Mouse (Mus musculus): Measurements from ENCODE around the gene Bud23. TPM values are rescaled to one million over a fixed set of nuclear protein-coding genes. Genes with fewer than 3 reads are reported as not detected.
A peak's percentile ranks its signal among the peaks of the same experiment; 100 is the strongest.

Bud23 gene
- polyA plus RNA-seq, 1 experiment = 125 TPM

DNA sequence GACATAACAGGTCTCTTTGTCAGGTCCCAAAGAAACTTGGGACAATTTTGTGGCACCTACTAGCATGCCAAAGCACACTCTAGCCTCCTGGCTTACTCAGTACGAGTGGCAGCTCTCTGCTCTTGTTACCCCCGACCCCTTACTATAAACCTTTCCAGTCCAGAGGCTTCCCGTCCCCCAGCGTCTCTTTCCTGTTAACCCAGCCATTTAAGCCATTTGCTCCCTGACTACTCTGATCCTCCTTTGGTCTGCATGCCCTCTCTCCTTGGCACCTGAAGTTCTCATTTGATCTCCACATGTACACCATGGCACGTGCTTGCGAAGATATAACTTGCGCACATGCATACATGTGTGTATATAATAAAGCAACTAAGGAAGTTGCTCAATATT is 54.4 kb downstream of the Bud23 start:
- H3K27ac ChIP-seq (ENCODE audit: control insufficient read depth, insufficient read depth, low read length) = peak overlapping the region; percentile 77; the same call in 1 of the 2 replicates
- H3K4me1 ChIP-seq (replicated peaks; ENCODE audit: control insufficient read depth, insufficient read depth, low read length) = peaks cover 12% of the 10 kb centered on the region
- no peaks in the 10 kb centered on the region for H3K27me3 ChIP-seq (ENCODE audit: control insufficient read depth, insufficient read depth, low read length)
- TF ChIP-seq POLR2A (IDR thresholded peaks at IDR 0.05; ENCODE audit: control insufficient read depth, extremely low read depth, insufficient read depth, low read length, poor library complexity) = no peak
- TF ChIP-seq CTCF (IDR thresholded peaks at IDR 0.05; ENCODE audit: borderline replicate concordance, control insufficient read depth, extremely low read depth, insufficient read depth, low read length, poor library complexity) = no peak
- 64% methylated on average over 7 of the region's 7 CpGs for WGBS
- H3K36me3 ChIP-seq (ENCODE audit: control insufficient read depth, insufficient read depth, low read length) = no peaks in the 10 kb centered on the region
- no peak for DNase-seq
- H3K4me3 ChIP-seq (ENCODE audit: control insufficient read depth, insufficient read depth, low read length) = no peak overlapping the region; the same call in 1 of the 2 replicates

DNA sequence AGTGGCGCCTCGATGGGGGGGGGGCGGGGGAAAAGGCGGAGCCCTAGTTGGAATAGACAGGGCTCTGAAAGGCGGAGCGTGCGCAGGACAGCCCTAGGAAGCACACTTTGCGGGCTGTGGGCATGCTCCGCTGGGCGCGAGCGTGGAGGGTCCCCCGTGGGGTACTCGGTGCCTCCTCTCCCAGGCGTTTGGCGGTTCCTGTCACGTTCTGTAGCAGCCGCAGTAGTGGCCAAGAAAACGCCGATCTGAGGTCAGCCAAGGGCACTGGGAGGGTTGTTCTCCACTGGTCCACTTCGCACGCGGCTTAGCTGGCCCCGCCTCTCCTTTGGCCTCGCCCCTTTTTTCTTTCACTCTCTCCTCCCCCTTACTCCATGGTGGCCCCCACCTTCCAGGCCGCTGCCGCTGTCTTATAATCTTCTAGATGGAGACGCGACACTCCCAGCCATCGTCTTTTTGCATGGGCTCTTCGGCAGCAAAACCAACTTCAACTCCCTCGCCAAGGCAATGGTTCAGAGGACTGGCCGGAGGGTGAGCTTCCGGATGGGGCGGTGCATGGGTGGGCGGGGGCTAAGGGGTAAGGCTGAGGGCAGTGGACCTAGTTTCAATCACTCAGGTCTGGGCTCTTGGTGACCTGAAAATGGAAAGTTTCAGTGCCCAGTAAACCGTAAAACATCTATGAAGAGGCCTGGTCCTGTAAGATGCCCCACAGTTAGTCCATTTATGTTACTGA is 55.0 kb downstream of the Bud23 start:
- peak overlapping the region; percentile 77 for H3K27ac ChIP-seq (ENCODE audit: control insufficient read depth, insufficient read depth, low read length)
- TF ChIP-seq POLR2A (IDR thresholded peaks at IDR 0.05; ENCODE audit: control insufficient read depth, extremely low read depth, insufficient read depth, low read length, poor library complexity) (0 out of 2 replicates have a peak, but pooled peaks have one; percentile 18), CTCF (IDR thresholded peaks at IDR 0.05; ENCODE audit: borderline replicate concordance, control insufficient read depth, extremely low read depth, insufficient read depth, low read length, poor library complexity) (no peak)
- under 1% methylated on average over 37 of the region's 37 CpGs for WGBS
- DNase-seq = peak; percentile 82
- peak overlapping the region; percentile 58 for H3K4me3 ChIP-seq (ENCODE audit: control insufficient read depth, insufficient read depth, low read length)
- H3K36me3 ChIP-seq (ENCODE audit: control insufficient read depth, insufficient read depth, low read length) = no peaks in the 10 kb centered on the region
- H3K4me1 ChIP-seq (replicated peaks; ENCODE audit: control insufficient read depth, insufficient read depth, low read length) = peaks cover 12% of the 10 kb centered on the region
- H3K27me3 ChIP-seq (ENCODE audit: control insufficient read depth, insufficient read depth, low read length) = no peaks in the 10 kb centered on the region

DNA sequence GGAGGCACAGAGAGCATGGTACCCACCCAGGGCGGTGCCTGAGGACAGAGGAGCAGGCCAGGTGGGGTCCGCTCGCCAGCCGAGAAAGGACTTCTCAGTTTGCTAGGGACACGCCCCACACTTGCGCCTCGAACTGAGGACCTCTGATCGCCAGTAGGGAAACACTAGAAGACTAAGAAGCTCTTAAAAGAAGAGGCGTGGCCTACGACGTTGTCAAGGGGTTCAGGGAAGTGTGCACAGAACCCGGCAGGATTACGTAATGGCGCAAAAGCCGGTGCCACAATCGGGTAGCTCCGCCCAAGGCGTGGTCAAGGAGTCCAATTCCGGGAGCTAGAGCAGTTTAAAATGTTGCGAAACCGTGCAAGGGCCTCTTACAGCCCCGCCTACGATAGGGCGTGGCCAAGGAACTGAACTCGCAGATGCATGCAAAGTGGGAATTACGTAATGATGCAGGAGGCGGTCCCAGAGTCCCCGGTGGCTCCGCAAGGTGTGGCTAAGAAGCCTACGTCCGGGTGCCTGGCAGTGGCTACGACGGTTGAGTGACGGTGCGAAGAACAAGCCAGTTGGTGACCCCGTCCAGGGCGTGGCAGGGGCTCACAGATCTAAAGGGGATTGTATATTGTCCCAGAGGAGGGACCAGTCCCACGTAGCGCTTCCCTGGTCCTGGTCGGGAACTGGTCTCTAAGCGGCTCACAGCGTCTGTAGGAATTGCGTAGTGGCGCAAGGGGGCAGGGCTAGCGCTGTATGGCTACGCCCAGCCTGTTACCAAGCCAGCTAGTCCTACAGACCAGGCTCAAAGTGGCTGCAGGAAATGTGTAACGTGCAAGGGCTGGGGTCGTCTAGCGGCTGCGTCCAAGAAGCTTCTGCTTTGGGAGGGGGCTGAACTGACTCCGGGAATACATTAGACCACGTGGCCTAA is 55.8 kb downstream of the Bud23 start, which contains the start of gene Abhd11:
TSS of gene Abhd11 (plus strand) at position 482 of the 919 bp plus-strand sequence.
- Histone ChIP-seq H3K27me3 (ENCODE audit: control insufficient read depth, insufficient read depth, low read length) (no peaks in the 10 kb centered on the region), H3K4me1 (replicated peaks; ENCODE audit: control insufficient read depth, insufficient read depth, low read length) (peaks cover 12% of the 10 kb centered on the region), H3K4me3 (ENCODE audit: control insufficient read depth, insufficient read depth, low read length) (peak within 1 kb of the TSS; percentile 58), H3K36me3 (ENCODE audit: control insufficient read depth, insufficient read depth, low read length) (no peaks in the 10 kb centered on the region), H3K27ac (ENCODE audit: control insufficient read depth, insufficient read depth, low read length) (peak within 1 kb of the TSS; percentile 77)
- under 1% methylated on average over 52 of the region's 52 CpGs for WGBS
- TF ChIP-seq POLR2A (IDR thresholded peaks at IDR 0.05; ENCODE audit: control insufficient read depth, extremely low read depth, insufficient read depth, low read length, poor library complexity) (peak; percentile 61; the same call in 1 of the 2 replicates), CTCF (IDR thresholded peaks at IDR 0.05; ENCODE audit: borderline replicate concordance, control insufficient read depth, extremely low read depth, insufficient read depth, low read length, poor library complexity) (peak; percentile 2; the same call in 1 of the 2 replicates)
- peak; percentile 99 for DNase-seq

DNA sequence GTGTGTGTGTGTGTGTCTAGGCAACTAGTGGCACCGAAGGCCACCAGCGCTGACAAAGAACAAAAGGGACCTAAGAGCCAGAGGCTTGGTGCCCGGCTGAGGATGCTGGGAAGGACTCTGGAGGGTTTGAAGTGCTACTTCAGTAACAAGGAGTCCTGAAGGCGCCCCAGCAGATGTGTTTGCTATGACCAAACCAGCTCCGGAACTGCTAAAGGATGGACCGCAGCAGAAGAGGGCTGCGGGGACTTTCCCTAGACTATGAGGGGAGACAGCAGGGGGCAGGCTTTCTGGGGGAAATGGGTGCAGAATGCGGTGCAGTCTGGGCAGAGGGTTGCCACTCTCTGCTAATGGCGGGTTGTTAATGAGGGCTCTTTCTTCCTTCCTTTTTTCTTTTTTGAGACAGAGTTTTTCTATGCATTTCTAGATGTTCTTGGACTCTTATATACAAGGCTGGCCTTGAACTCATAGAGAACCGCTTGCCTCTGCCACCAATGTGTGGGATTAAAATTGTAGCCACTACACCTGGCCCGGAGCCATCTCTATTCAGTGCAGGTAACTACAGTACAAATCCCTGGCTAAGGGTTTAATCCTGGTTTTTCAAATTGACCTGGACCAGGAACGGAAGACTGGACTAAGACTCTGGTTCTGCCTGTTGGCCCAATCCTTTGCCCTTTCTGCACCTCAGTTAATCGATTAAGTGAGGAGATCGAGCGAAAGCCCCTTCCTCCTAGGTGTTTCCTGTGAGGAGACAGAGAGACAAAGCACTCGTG is 56.8 kb downstream of the Bud23 start:
- peak; percentile 57 for DNase-seq
- Histone ChIP-seq H3K27ac (ENCODE audit: control insufficient read depth, insufficient read depth, low read length) (peak overlapping the region; percentile 44; the same call in 1 of the 2 replicates), H3K4me1 (replicated peaks; ENCODE audit: control insufficient read depth, insufficient read depth, low read length) (peaks cover 12% of the 10 kb centered on the region), H3K27me3 (ENCODE audit: control insufficient read depth, insufficient read depth, low read length) (no peaks in the 10 kb centered on the region), H3K36me3 (ENCODE audit: control insufficient read depth, insufficient read depth, low read length) (no peaks in the 10 kb centered on the region), H3K4me3 (ENCODE audit: control insufficient read depth, insufficient read depth, low read length) (peak overlapping the region; percentile 53)
- TF ChIP-seq CTCF (IDR thresholded peaks at IDR 0.05; ENCODE audit: borderline replicate concordance, control insufficient read depth, extremely low read depth, insufficient read depth, low read length, poor library complexity) = no peak
- no peak for TF ChIP-seq POLR2A (IDR thresholded peaks at IDR 0.05; ENCODE audit: control insufficient read depth, extremely low read depth, insufficient read depth, low read length, poor library complexity)
- WGBS = 28% methylated on average over 16 of the region's 16 CpGs

Other genes with a start within 250 kb of the Bud23 start
- gene Tmem270, start 158.2 kb downstream of the Bud23 start, polyA plus RNA-seq (2012; rRNA removed) = not detected in 2 replicates
- gene Cldn13, start 149.4 kb downstream of the Bud23 start, polyA plus RNA-seq (2012; rRNA removed) = 1.8 and 1.9 TPM in 2 replicates
- gene Mettl27, start 132.6 kb downstream of the Bud23 start, polyA plus RNA-seq (2012; rRNA removed) = 24.9 and 26.7 TPM in 2 replicates
- gene Cldn4, start 118.0 kb downstream of the Bud23 start, polyA plus RNA-seq (2012; rRNA removed) = 55.4 and 57.8 TPM in 2 replicates
- gene Cldn3, start 78.7 kb downstream of the Bud23 start, polyA plus RNA-seq (2012; rRNA removed) = 14.7 and 15.0 TPM in 2 replicates
- gene Abhd11, start 55.8 kb downstream of the Bud23 start, polyA plus RNA-seq (2012; rRNA removed) = 71.7 and 84.8 TPM in 2 replicates
- 20.3 and 23.7 TPM in 2 replicates for gene Stx1a, start 41.5 kb downstream of the Bud23 start, polyA plus RNA-seq (2012; rRNA removed)
- gene Dnajc30, start 757 bp downstream of the Bud23 start, polyA plus RNA-seq (2012; rRNA removed) = 26.8 and 35.1 TPM in 2 replicates
- gene Vps37d, start 13.3 kb upstream of the Bud23 start, polyA plus RNA-seq (2012; rRNA removed) = 1.8 and 2.3 TPM in 2 replicates
- gene Mlxipl, start 24.9 kb upstream of the Bud23 start, polyA plus RNA-seq (2012; rRNA removed) = 22.5 and 31.5 TPM in 2 replicates
- 18.5 and 18.7 TPM in 2 replicates for gene Tbl2, start 84.7 kb upstream of the Bud23 start, polyA plus RNA-seq (2012; rRNA removed)
- 61.1 and 67.0 TPM in 2 replicates for gene Bcl7b, start 103.3 kb upstream of the Bud23 start, polyA plus RNA-seq (2012; rRNA removed)
- gene Baz1b, start 122.3 kb upstream of the Bud23 start, polyA plus RNA-seq (2012; rRNA removed) = 56.1 and 68.7 TPM in 2 replicates
- gene Fzd9, start 186.3 kb upstream of the Bud23 start, polyA plus RNA-seq (2012; rRNA removed) = 0.06 and 0.58 TPM in 2 replicates